Mouse (Mus musculus): ENCODE data around the gene Phyhipl.

The Phyhipl gene

DNA sequence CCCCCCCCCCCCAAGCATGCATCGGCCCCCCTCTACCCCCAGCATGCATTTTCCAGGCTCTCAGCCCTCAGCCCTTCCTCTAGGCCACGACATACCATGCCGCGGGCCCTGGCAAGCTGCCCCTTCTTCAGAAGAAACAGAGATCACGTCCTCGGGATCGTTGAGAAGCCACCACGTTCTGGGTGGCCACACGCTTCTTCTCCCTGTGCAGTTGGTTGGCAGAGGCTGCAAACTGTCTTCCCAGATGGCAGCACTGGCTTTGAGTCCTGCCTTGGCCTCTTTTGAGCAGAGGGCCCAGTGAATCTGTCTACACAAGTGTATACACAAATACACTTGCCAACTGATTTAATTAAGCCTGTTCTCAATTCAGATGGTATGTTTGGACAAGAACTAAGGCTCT lies 123.5 kb downstream of the Phyhipl start:
- no peak for DNase-seq (ENCODE audit: low spot score)

DNA sequence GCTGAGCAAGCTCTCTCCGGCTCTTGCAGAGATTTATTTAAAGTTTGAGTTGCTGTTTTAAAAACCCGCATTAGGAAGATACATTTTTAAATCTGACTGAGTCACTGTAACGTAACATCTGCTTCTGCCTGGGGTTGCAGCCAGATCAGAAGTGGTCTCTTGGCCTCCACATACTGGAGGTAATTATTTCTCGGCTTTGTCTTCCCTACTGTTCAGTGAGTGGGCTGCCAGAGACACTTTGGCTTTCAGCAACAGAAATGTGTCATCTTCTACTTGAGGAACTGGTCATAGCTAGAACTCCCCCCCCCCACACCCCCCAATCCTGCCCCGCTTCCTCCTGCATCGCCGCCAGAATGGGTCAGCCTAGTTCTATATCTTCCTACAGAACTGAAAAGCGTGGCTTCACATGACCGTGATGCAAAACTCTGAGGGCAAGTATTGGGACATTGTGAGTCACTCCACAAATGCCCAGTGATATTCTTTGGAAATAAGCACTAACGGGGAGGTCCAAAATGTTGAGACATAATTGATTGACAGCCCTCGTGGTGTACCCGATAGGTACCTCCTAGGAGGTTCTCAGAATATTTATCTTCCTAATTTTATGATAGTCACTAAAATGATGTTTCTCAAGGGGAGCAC lies 125.5 kb downstream of the Phyhipl start:
- DNase-seq (ENCODE audit: low spot score) = no peak

DNA sequence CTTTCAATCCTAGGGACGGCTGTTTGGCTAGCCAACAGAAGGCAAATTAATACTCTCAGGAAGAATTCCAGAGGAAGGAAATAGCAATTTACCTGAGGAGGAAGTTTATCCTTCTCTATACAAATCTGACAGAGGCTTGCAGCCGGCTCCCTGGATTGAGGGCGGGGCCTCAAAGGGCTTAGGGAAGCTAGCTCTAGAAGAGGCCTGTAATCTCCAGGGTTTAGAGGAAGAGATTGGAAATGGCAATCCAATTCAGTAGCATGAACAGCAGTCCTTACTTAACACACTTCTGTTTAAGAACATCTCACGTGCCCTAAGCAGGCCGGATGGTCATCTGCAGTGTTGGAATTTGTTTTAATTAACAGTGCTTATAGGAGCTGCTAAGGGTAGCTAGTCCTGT lies 134.4 kb downstream of the Phyhipl start:
- DNase-seq (ENCODE audit: low spot score) = no peak

DNA sequence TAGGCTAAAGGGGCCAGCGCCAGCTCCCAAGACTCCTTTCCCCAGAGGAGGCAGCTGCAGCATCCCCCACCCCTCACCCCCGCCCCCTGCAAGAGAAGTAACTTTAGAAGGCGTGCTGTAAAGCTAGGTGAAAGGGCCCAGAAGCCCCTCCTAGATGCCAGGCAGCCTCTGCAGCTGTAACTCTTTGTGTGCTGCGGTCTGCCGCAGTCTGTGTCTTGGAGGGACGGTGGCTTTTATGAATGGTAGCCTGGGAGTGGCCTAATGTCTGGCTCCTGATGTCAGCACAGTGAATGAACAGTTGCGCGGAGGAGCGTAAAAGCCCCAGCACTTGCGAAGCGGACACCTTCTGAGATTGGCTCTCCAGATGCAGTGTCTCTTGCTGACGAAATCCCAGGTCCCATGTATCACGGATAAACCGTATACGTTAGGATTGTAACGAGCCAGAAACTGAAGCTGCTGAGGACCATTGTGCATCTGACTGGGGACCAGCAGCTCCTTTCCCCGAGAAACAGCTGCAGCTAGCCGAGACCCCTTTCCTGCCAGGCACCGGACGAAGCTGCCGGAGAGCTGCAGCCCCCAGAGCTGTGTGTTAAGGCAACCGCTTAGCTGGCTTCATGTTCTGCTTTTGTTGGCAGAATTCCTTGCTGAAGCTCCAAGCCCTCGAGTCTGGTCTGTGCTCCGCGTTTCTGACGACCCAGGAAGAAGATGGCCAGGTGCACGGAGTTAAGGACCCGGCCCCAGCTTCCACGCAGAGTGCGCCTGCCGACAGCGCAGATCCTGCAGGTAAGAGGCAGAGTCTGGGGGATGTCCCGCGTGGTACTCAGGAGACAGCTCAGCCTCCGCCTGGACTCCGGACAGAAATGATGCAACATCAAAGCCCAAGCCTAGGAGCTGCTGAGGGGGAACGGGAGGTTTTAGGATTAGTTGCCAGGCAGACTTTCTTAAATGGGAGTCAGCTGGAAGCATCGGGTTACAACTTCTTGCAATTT lies 135.3 kb downstream of the Phyhipl start:
- DNase-seq (ENCODE audit: low spot score) = no peak

DNA sequence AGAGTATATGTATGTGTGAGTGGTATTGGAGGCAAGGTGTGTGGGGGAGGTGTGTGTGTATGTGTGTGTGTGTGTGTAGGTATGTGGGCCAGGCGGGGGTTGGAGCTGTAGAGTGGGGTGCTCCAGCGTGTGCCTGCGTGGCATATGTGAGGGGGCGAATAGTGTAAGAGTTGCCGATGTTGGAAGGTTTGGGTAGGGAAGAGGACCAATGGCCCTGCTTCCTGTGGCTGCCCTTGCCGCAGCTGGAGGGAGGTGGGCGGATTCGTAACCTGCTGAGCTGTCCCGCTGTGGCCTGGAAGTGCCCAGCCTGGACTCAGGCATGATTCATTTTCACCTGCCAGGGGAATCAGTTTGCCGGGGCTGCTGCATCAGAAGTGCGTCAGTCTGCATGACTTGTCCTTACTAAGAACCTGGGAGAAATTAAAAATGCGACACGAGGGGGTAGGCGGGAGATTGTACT lies 136.1 kb downstream of the Phyhipl start:
- DNase-seq (ENCODE audit: low spot score) = no peak

DNA sequence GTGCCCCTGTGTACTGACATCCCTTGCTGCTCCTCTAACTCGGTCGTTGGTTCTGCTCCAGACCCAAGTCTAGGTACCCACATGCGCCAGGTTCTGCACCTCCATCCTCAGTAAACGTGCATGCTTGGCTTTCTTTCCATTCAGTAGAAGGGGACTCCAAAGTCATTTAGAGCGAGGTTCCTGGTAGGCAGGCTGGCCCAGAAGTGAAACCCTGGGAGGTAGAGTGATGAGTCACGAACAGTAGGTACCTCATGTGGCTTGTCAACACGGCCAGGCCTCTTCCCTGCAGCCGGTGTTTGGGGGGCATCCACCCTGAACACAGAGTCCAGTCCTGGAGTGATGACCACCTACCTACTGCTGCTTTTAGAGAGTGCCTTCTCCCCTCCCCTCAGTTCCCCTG lies 139.1 kb downstream of the Phyhipl start:
- no peak for DNase-seq (ENCODE audit: low spot score)

DNA sequence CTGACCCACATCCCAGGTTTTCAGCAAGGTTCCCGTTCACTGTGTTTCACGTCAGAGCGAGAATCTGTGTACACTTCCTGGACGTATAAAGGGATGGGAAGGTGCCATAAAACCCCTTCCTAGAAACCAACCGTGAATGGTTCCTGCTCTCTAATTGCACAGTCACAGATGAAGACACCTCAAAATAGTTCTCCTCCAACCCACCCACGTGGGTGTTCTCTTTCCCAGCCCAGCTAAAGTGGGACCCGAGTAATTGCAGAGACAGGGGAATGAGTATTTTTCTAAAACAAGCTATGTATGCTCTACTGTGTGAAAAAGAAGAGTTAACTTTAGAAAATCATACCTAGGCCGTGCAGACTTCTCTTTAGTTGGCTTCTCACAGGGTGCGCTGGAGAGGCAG lies 140.9 kb downstream of the Phyhipl start:
- no peak for DNase-seq (ENCODE audit: low spot score)

DNA sequence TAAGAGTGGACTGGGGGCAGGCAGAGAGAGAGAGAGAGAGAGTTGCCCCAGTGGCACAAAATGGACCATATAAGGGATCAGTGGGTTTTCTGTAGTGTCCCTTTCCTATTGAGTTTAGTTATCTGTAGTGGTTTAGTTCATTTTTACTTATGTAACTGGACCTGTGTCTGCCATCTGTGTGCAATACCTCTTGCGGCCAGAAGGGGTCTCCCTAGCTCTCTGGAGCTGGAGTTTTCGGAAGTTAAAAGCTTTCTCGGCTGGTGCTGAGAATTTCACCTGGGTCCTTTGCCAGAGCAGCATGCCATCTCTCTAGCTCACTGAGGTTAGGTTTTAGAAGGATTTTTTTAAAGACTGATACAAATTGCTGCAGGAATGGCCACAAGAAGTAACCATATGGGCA lies 147.9 kb downstream of the Phyhipl start:
- no peak for DNase-seq (ENCODE audit: low spot score)

All from c-Kit-positive CD71-positive TER-119-positive erythroid progenitor cells, embryonic 14.5 days (primary cell).